Mouse (Mus musculus): ENCODE data around the gene Ank2.

The Ank2 gene

DNA sequence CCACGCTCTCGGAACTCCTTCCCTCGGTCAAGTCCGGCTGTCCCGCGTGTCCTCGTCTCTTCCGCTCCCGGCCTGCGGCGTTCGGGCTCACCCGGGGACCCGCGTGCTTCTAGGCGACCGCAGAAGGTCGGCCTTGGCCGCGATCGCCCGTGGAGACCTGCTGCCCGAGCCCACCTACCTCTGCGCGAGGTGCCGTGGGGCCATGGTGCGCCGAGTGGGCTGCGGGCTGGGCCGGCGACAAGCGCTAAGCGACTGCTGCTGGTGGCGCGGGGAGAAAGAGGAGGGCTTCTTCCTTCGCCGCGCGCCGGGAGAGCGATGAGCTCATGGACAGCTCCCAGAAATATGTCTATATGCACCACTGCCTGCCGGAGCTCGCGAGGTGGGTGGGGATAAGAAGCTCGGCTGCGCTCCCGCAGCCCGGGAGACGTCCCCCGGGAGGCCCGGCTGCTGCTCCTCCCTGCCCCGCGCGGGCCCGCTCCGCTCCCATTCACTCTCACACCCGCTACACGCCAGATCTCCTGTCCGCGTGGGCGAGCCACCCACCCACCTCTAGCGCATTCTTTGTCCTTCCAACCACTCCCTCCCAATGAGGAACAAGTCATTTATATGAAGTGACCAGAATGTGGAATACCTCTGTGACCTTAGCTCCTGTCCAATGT is at the start of gene Ank2:
Ank2 (minus strand) TSS at position 609 of the 659 bp plus-strand sequence.
- under 1% methylated on average over 59 of the region's 62 CpGs for WGBS

DNA sequence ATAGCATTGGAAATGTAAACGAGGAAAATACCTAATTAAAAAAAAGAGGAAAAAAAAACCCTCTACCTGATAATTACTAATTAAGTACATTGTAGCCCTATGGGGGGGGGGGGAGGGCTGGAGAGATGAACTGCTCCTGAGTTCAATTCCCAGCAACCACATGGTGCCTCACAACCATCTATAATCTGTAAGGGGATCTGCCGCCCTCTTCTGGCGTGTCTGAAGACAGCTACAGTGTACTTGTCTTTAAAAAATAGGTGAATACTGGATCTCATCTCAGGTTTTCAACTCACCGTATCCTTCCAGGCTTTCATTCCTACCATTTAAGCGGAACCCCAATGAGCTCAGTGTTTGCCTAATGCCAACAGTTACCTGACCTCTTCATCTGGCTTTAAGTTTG is 48.7 kb upstream of the Ank2 start:
- 60% methylated on average over 5 of the region's 5 CpGs for WGBS

GRCm38 (mm10) chr3:127544610-127545121 is 45.5 kb upstream of the Ank2 start:
- WGBS, result 66% methylated on average over 5 of the region's 5 CpGs

- 92% methylated on average over 4 of the region's 4 CpGs for WGBS
Measured at GRCm38 (mm10) chr3:127543976-127544375, 44.8 kb upstream of the Ank2 start.

DNA sequence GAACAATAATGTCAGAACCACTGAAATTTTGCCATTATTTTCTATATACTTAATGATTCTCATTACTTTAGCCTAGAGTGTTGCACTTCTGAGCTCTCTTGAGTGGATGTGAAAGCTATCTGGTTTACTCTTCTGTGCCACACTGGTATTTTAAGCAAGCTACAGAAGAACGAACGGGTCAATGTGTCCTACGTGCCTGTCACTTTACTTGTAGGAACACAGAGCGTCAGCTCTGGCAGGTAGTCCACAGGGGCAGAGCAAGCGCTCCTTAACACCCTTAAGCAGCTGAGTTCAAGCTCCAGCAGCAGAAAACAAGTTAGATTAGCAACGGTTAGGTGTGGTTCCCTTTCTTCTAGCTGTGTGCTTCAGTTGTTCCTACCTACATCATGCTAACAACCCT is 40.0 kb upstream of the Ank2 start:
- 83% methylated on average over 6 of the region's 6 CpGs for WGBS

DNA sequence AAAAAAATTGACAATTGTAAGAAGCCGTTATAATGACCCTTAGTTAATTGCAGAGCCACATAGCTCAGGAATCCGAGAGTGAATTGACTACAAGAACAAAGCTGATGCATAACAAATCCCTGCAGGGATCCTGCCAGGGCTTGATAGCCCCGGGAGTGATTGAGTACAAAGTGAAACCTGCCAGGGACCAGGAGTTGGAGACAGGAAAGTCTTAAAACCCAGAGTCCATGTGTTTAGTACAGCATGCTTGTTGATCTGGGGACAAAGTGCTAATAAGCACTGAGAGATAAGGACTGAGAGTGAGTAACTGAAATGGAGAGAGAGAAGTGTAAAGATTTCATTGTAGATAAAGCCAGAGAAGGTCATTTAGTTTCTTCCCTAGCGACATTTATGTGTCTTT is 31.1 kb upstream of the Ank2 start:
- 34% methylated on average over 4 of the region's 4 CpGs for WGBS

GRCm38 (mm10) chr3:127529824-127530223 is 30.7 kb upstream of the Ank2 start:
- WGBS, result 86% methylated on average over 4 of the region's 4 CpGs

GRCm38 (mm10) chr3:127529210-127529609 is 30.1 kb upstream of the Ank2 start:
- 86% methylated on average over 3 of the region's 3 CpGs for WGBS

DNA sequence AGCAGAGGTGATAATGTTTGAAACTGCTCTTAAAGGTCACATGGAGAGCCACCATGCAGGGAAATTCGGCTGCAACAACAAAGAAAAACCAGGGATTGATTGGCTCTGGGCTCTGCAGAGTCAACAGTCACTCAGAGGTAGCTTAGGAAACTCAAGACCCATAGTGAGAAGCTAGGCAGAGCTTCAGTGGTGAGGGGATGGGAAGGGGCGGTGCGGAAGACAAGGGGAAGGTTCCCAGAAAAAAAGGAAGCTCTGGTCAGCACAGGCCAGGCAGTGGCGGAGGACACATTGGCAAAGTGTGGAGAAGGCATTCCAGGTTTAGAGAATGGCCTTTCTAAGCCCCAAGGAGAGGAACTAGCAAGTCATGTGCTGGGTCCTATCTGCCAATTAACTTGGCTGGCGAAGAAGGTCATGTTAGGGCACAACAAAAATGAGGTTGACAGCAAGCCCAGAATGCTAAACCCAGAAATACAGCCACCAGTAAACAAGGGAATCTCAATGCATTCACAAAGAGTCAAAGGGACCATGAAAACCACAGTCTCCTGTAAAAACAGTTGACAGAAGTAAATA is 28.4 kb upstream of the Ank2 start:
- 67% methylated on average over 5 of the region's 5 CpGs for WGBS

- WGBS, result 61% methylated on average over 8 of the region's 8 CpGs
Measured at GRCm38 (mm10) chr3:127525188-127525819, 26.2 kb upstream of the Ank2 start.

- WGBS, result 79% methylated on average over 10 of the region's 10 CpGs
Measured at GRCm38 (mm10) chr3:127521156-127521555, 22.0 kb upstream of the Ank2 start.

- WGBS, result 77% methylated on average over 6 of the region's 6 CpGs
Measured at GRCm38 (mm10) chr3:127520300-127520699, 21.1 kb upstream of the Ank2 start.

DNA sequence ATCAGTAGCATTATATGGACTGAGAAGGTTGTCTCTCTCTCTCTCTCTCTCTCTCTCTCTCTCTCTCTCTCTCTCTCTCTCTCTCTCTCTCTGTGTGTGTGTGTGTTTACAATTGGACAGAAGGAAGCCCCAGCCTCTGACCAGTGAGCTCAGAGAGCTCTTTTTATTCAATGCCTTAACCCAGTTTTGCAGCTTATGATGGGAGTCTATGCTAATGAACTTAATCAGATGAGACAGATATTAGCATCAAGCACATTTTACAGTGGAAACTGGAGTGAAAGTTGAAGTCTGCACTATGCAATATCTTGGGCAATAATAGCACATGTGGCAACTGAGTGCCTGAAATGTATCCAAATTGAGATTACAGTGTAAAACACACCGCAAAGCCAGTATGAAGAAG is 16.1 kb upstream of the Ank2 start:
- WGBS, result 85% methylated on average over 1 of the region's 1 CpGs

GRCm38 (mm10) chr3:127513699-127514098 is 14.5 kb upstream of the Ank2 start:
- WGBS, result 83% methylated on average over 2 of the region's 2 CpGs

- 45% methylated on average over 15 of the region's 15 CpGs for WGBS
Measured at GRCm38 (mm10) chr3:127512794-127513335, 13.7 kb upstream of the Ank2 start.

- WGBS, result 42% methylated on average over 12 of the region's 12 CpGs
Measured at GRCm38 (mm10) chr3:127511786-127512746, 12.9 kb upstream of the Ank2 start.

- 60% methylated on average over 15 of the region's 15 CpGs for WGBS
Measured at GRCm38 (mm10) chr3:127507878-127508783, 9.0 kb upstream of the Ank2 start.

DNA sequence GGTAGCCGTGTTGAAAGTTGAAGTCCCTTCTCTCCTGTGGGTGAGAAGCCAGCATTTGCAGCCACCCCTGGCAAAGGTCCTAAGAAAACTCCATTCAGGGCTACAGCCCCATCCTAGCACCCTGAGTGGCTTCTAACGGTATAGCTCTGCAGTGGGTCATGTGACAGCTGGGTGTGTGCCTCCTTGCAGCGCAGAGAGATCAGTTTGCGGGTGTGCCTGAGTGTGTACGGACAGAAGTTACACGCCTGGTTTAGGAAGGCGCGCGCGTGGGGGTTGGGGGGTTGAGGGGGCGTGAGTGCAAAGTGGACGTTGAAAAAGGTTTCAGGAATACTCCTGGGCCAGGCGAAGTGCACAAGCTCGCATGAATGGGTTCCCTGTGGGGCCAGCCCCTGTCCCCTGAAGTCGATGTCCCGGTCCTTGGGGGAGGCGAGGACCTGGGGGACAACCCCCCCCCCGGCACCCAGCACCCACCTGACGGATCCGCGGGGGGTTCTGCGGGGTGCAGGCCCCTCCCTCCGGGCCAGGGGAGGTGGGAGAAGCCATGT is 881 bp downstream of the Ank2 start:
- under 1% methylated on average over 23 of the region's 23 CpGs for WGBS

- 85% methylated on average over 3 of the region's 3 CpGs for WGBS
Measured at GRCm38 (mm10) chr3:127492663-127493062, 6.5 kb downstream of the Ank2 start.

DNA sequence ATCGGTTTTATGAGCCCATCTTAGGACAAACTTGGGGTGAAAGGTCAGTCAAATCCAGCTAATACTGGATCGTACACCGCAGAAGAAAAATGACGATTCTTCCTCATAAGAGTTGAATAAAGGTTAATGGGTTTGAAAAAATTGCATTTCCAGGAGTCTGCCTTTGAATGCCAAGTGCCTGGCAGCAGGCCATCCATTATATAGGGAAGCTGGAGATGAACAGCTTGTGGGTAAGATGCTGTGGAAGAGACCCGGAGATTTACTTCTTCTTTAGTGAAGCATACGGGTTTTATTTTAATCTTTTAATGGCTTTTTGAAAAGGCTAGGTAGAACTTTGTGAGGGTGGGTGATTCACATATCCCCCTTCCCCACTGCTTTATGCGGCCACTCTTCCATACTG is 11.8 kb downstream of the Ank2 start:
- WGBS, result 51% methylated on average over 7 of the region's 7 CpGs

Measured in cerebral cortex, adult 2 months (tissue).